Mouse (Mus musculus) hindbrain, embryonic 10.5 days (tissue): ENCODE measurements around the gene BC030867. TPM values are rescaled to one million over a fixed set of nuclear protein-coding genes. Genes with fewer than 3 reads are reported as not detected.

Experiments
- DNase-seq: peaks from one replicate; pipeline ENCODE4 v3.0.0-alpha.2; 2017; ENCODE audit warnings: low spot score
- H3K27ac ChIP-seq: fragments of 300-500 bp; sonication (generic); 2 replicates; pipeline ENCODE4 v1.5.1; 2016; ENCODE audit warnings: mild to moderate bottlenecking, moderate library complexity
- H3K27me3 ChIP-seq: fragments of 300-500 bp; sonication (generic); 2 replicates; pipeline ENCODE4 v1.6.1; 2016; ENCODE audit warnings: mild to moderate bottlenecking; ENCODE audit not compliant: poor library complexity, insufficient read depth, severe bottlenecking
- H3K36me3 ChIP-seq: fragments of 300-500 bp; sonication (generic); 2 replicates; pipeline ENCODE4 v1.6.1; 2016; ENCODE audit warnings: mild to moderate bottlenecking, moderate library complexity
- H3K4me1 ChIP-seq: fragments of 300-500 bp; sonication (generic); replicated peaks from 2 replicates; pipeline ENCODE4 v1.6.1; 2016; ENCODE audit warnings: mild to moderate bottlenecking
- H3K4me3 ChIP-seq: fragments of 300-500 bp; sonication (generic); 2 replicates; pipeline ENCODE4 v1.5.1; 2016; ENCODE audit warnings: mild to moderate bottlenecking, moderate library complexity
- H3K9me3 ChIP-seq: fragments of 300-500 bp; sonication (generic); 2 replicates; pipeline ENCODE4 v1.6.1; 2016; ENCODE audit warnings: mild to moderate bottlenecking, moderate library complexity
- WGBS: fragments of 180-500 bp; shearing (Covaris S2); methylation state at CpG from one replicate; pipeline ENCODE4 v1.1.7; 2016; 5-methylcytosine and 5-hydroxymethylcytosine counted together
- polyA plus RNA-seq: library from polyadenylated mRNA; unstranded; fragments of >200 nt; fragmentation: Nextera tagmentation; extraction: Ambion mirVana; gene quantifications from 2 replicates; pipeline ENCODE4 v1.2.1, GENCODE M21; 2016

The BC030867 gene
- polyA plus RNA-seq, 1 experiment from 2014 or later = 20.9 TPM

GRCm38 (mm10) chr11:102216056-102216885 lies 32.4 kb upstream of the BC030867 start:
- peaks cover 82% of the 10 kb centered on the region for H3K4me1 ChIP-seq
- WGBS = 56% methylated on average over 12 of the region's 12 CpGs

GRCm38 (mm10) chr11:102216886-102217240 lies 31.8 kb upstream of the BC030867 start:
- Histone ChIP-seq H3K9me3 (no peaks in the 10 kb centered on the region), H3K36me3 (peaks cover 46% of the 10 kb centered on the region), H3K4me1 (peaks cover 78% of the 10 kb centered on the region), H3K27ac (0 out of 2 replicates have a peak overlapping the region, but pooled peaks have one; percentile 12), H3K27me3 (no peaks in the 10 kb centered on the region), H3K4me3 (0 out of 2 replicates have a peak overlapping the region, but pooled peaks have one; percentile 36)
- 51% methylated on average over 5 of the region's 5 CpGs for WGBS
- DNase-seq = no peak

More at GRCm38 (mm10) chr11:102216056-102216885, 32.4 kb upstream of the BC030867 start:
- no peak for DNase-seq
- H3K27me3 ChIP-seq = no peaks in the 10 kb centered on the region
- H3K36me3 ChIP-seq = peaks cover 45% of the 10 kb centered on the region
- peak overlapping the region; percentile 62; the same call in 1 of the 2 replicates for H3K27ac ChIP-seq
- H3K9me3 ChIP-seq = no peaks in the 10 kb centered on the region
- H3K4me3 ChIP-seq = no peak overlapping the region

- Histone ChIP-seq H3K9me3 (no peaks in the 10 kb centered on the region), H3K36me3 (peaks cover 48% of the 10 kb centered on the region), H3K4me3 (0 out of 2 replicates have a peak overlapping the region, but pooled peaks have one; percentile 36), H3K27me3 (no peaks in the 10 kb centered on the region), H3K4me1 (peaks cover 77% of the 10 kb centered on the region), H3K27ac (peak overlapping the region; percentile 62; the same call in 1 of the 2 replicates)
- no peak for DNase-seq
- 81% methylated on average over 6 of the region's 6 CpGs for WGBS
These were observed 31.3 kb upstream of the BC030867 start for GRCm38 (mm10) chr11:102217396-102217795.

- H3K9me3 ChIP-seq = no peaks in the 10 kb centered on the region
- H3K4me1 ChIP-seq = peaks cover 81% of the 10 kb centered on the region
- WGBS = 79% methylated on average over 7 of the region's 7 CpGs
- H3K4me3 ChIP-seq = peak overlapping the region; percentile 36
- H3K27me3 ChIP-seq = no peaks in the 10 kb centered on the region
- peaks cover 53% of the 10 kb centered on the region for H3K36me3 ChIP-seq
- peak overlapping the region; percentile 86 for H3K27ac ChIP-seq
- no peak for DNase-seq
These were observed 30.7 kb upstream of the BC030867 start for GRCm38 (mm10) chr11:102217876-102218430.

GRCm38 (mm10) chr11:102218783-102219182 lies 29.9 kb upstream of the BC030867 start:
- DNase-seq = peak; percentile 77
- Histone ChIP-seq H3K27ac (peak overlapping the region; percentile 86), H3K9me3 (no peaks in the 10 kb centered on the region), H3K36me3 (peaks cover 60% of the 10 kb centered on the region), H3K27me3 (peaks cover 7% of the 10 kb centered on the region; the same call in 1 of the 2 replicates), H3K4me3 (peak overlapping the region; percentile 36), H3K4me1 (peaks cover 86% of the 10 kb centered on the region)
- 1% methylated on average over 10 of the region's 10 CpGs for WGBS

- H3K27ac ChIP-seq = peak overlapping the region; percentile 86
- 74% methylated on average over 14 of the region's 14 CpGs for WGBS
- DNase-seq = no peak
- H3K4me3 ChIP-seq = peak overlapping the region; percentile 36
- H3K9me3 ChIP-seq = no peaks in the 10 kb centered on the region
- H3K4me1 ChIP-seq = peaks cover 86% of the 10 kb centered on the region
- peaks cover 66% of the 10 kb centered on the region for H3K36me3 ChIP-seq
- H3K27me3 ChIP-seq = peaks cover 7% of the 10 kb centered on the region; the same call in 1 of the 2 replicates
These were observed 29.3 kb upstream of the BC030867 start for GRCm38 (mm10) chr11:102219247-102219993.

GRCm38 (mm10) chr11:102219994-102220346 lies 28.7 kb upstream of the BC030867 start:
- Histone ChIP-seq H3K4me1 (peaks cover 86% of the 10 kb centered on the region), H3K4me3 (no peak overlapping the region), H3K9me3 (no peaks in the 10 kb centered on the region), H3K27me3 (peaks cover 8% of the 10 kb centered on the region), H3K36me3 (peaks cover 69% of the 10 kb centered on the region), H3K27ac (peak overlapping the region; percentile 86)
- WGBS = 83% methylated on average over 4 of the region's 4 CpGs
- DNase-seq = no peak

GRCm38 (mm10) chr11:102220451-102220850 lies 28.2 kb upstream of the BC030867 start:
- peaks cover 86% of the 10 kb centered on the region for H3K4me1 ChIP-seq
- no peaks in the 10 kb centered on the region for H3K9me3 ChIP-seq
- no peak overlapping the region for H3K4me3 ChIP-seq
- H3K27me3 ChIP-seq = peaks cover 12% of the 10 kb centered on the region
- peaks cover 69% of the 10 kb centered on the region for H3K36me3 ChIP-seq
- DNase-seq = no peak
- H3K27ac ChIP-seq = 0 out of 2 replicates have a peak overlapping the region, but pooled peaks have one; percentile 86
- WGBS = 71% methylated on average over 6 of the region's 6 CpGs

- Histone ChIP-seq H3K36me3 (peaks cover 69% of the 10 kb centered on the region), H3K4me3 (no peak overlapping the region), H3K4me1 (peaks cover 86% of the 10 kb centered on the region), H3K27ac (peak overlapping the region; percentile 40; the same call in 1 of the 2 replicates), H3K27me3 (peaks cover 19% of the 10 kb centered on the region), H3K9me3 (no peaks in the 10 kb centered on the region)
- WGBS = 89% methylated on average over 8 of the region's 8 CpGs
- no peak for DNase-seq
These were observed 27.3 kb upstream of the BC030867 start for GRCm38 (mm10) chr11:102221243-102221953.

- Histone ChIP-seq H3K27me3 (peaks cover 23% of the 10 kb centered on the region), H3K9me3 (no peaks in the 10 kb centered on the region), H3K4me3 (no peak overlapping the region), H3K27ac (peak overlapping the region; percentile 40; the same call in 1 of the 2 replicates), H3K4me1 (peaks cover 87% of the 10 kb centered on the region), H3K36me3 (peaks cover 69% of the 10 kb centered on the region)
- no peak for DNase-seq
- 73% methylated on average over 8 of the region's 8 CpGs for WGBS
These were observed 26.7 kb upstream of the BC030867 start for GRCm38 (mm10) chr11:102221954-102222351.

- no peaks in the 10 kb centered on the region for H3K9me3 ChIP-seq
- peak; percentile 70 for DNase-seq
- peaks cover 58% of the 10 kb centered on the region for H3K36me3 ChIP-seq
- no peak overlapping the region; the same call in 1 of the 2 replicates for H3K4me3 ChIP-seq
- H3K27me3 ChIP-seq = peaks cover 24% of the 10 kb centered on the region
- no peak overlapping the region for H3K27ac ChIP-seq
- WGBS = 48% methylated on average over 6 of the region's 6 CpGs
- H3K4me1 ChIP-seq = peaks cover 87% of the 10 kb centered on the region
These were observed 25.5 kb upstream of the BC030867 start for GRCm38 (mm10) chr11:102223166-102223565.

- 7% methylated on average over 22 of the region's 22 CpGs for WGBS
- peak overlapping the region; percentile 54; the same call in 1 of the 2 replicates for H3K27ac ChIP-seq
- peaks cover 87% of the 10 kb centered on the region for H3K4me1 ChIP-seq
- peak; percentile 24 for DNase-seq
- peak overlapping the region; percentile 42 for H3K4me3 ChIP-seq
- H3K27me3 ChIP-seq = peaks cover 34% of the 10 kb centered on the region
- peaks cover 48% of the 10 kb centered on the region for H3K36me3 ChIP-seq
- no peaks in the 10 kb centered on the region for H3K9me3 ChIP-seq
These were observed 24.0 kb upstream of the BC030867 start for GRCm38 (mm10) chr11:102224686-102225085.
